Mouse (Mus musculus): ENCODE results near the gene Stap1. TPM values are rescaled to one million over a fixed set of nuclear protein-coding genes. Genes with fewer than 3 reads are reported as not detected.

Stap1 gene
- 0.31 and 0.57 TPM in 2 replicates for polyA plus RNA-seq (2015; fragmentation: Nextera tagmentation; extraction: Ambion mirVana)

GRCm38 (mm10) chr5:86071538-86071937 is at the start of gene Stap1:
TSS of gene Stap1 (plus strand) at chr5:86071746.
- Histone ChIP-seq H3K27ac (replicated peaks) (no peak within 1 kb of the TSS), H3K4me1 (replicated peaks) (no peaks in the 10 kb centered on the region)

GRCm38 (mm10) chr5:86029820-86030219 is 41.7 kb upstream of the Stap1 start:
- Histone ChIP-seq H3K4me2 (no peak overlapping the region), H3K4me3 (no peak overlapping the region), H3K4me1 (replicated peaks) (no peaks in the 10 kb centered on the region), H3K9ac (no peak overlapping the region), H3K9me3 (no peaks in the 10 kb centered on the region), H3K36me3 (peaks cover 37% of the 10 kb centered on the region), H3K27me3 (no peaks in the 10 kb centered on the region), H3K27ac (replicated peaks) (no peak overlapping the region)
- no peak for ATAC-seq (ENCODE audit: low FRiP score, low read depth)
- 82% methylated on average over 2 of the region's 2 CpGs for WGBS

More at GRCm38 (mm10) chr5:86071538-86071937, at the start of gene Stap1:
- H3K4me3 ChIP-seq = no peak within 1 kb of the TSS
- no peak for ATAC-seq (ENCODE audit: low FRiP score, low read depth)
- WGBS = 86% methylated on average over 7 of the region's 7 CpGs
- H3K27me3 ChIP-seq = no peaks in the 10 kb centered on the region
- no peak within 1 kb of the TSS for H3K4me2 ChIP-seq
- H3K9me3 ChIP-seq = no peaks in the 10 kb centered on the region
- H3K9ac ChIP-seq = no peak within 1 kb of the TSS
- no peaks in the 10 kb centered on the region for H3K36me3 ChIP-seq

GRCm38 (mm10) chr5:86063501-86063900 is 8.0 kb upstream of the Stap1 start:
- no peaks in the 10 kb centered on the region for H3K36me3 ChIP-seq
- WGBS = 100% methylated on average over 1 of the region's 1 CpGs
- no peak for ATAC-seq (ENCODE audit: low FRiP score, low read depth)

GRCm38 (mm10) chr5:86065101-86065875 is 6.3 kb upstream of the Stap1 start, which contains the start of gene Cenpc1:
TSS of gene Cenpc1 (minus strand) at chr5:86065583.
- WGBS = under 1% methylated on average over 57 of the region's 60 CpGs
- Histone ChIP-seq H3K9me3 (no peaks in the 10 kb centered on the region), H3K36me3 (no peaks in the 10 kb centered on the region), H3K9ac (peak within 1 kb of the TSS; percentile 73), H3K27me3 (no peaks in the 10 kb centered on the region), H3K4me1 (replicated peaks) (peaks cover 20% of the 10 kb centered on the region), H3K27ac (replicated peaks) (peak within 1 kb of the TSS; percentile 86), H3K4me2 (peak within 1 kb of the TSS; percentile 66), H3K4me3 (peak within 1 kb of the TSS; percentile 71)
- ATAC-seq (ENCODE audit: low FRiP score, low read depth) = peak; percentile 96

More at GRCm38 (mm10) chr5:86063501-86063900, 8.0 kb upstream of the Stap1 start:
- Histone ChIP-seq H3K27me3 (no peaks in the 10 kb centered on the region), H3K9ac (no peak overlapping the region), H3K27ac (replicated peaks) (no peak overlapping the region), H3K4me3 (peak overlapping the region; percentile 71; the same call in 1 of the 2 replicates), H3K9me3 (no peaks in the 10 kb centered on the region), H3K4me2 (peak overlapping the region; percentile 66), H3K4me1 (replicated peaks) (peaks cover 20% of the 10 kb centered on the region)

GRCm38 (mm10) chr5:86065876-86066550 is 5.5 kb upstream of the Stap1 start:
- peaks cover 20% of the 10 kb centered on the region for H3K4me1 ChIP-seq (replicated peaks)
- under 1% methylated on average over 17 of the region's 17 CpGs for WGBS
- peak; percentile 32 for ATAC-seq (ENCODE audit: low FRiP score, low read depth)

GRCm38 (mm10) chr5:86066551-86066929 is 5.0 kb upstream of the Stap1 start:
- H3K4me3 ChIP-seq = peak overlapping the region; percentile 71
- peak overlapping the region; percentile 9; the same call in 1 of the 2 replicates for H3K9ac ChIP-seq
- H3K27ac ChIP-seq (replicated peaks) = peak overlapping the region; percentile 62
- no peaks in the 10 kb centered on the region for H3K27me3 ChIP-seq
- H3K36me3 ChIP-seq = no peaks in the 10 kb centered on the region
- peaks cover 20% of the 10 kb centered on the region for H3K4me1 ChIP-seq (replicated peaks)
- peak overlapping the region; percentile 66 for H3K4me2 ChIP-seq
- 2% methylated on average over 17 of the region's 17 CpGs for WGBS
- ATAC-seq (ENCODE audit: low FRiP score, low read depth) = peak; percentile 27; the same call in 1 of the 2 replicates
- no peaks in the 10 kb centered on the region for H3K9me3 ChIP-seq

More at GRCm38 (mm10) chr5:86065876-86066550, 5.5 kb upstream of the Stap1 start:
- H3K27ac ChIP-seq (replicated peaks) = peak overlapping the region; percentile 62
- no peaks in the 10 kb centered on the region for H3K27me3 ChIP-seq
- no peaks in the 10 kb centered on the region for H3K36me3 ChIP-seq
- no peaks in the 10 kb centered on the region for H3K9me3 ChIP-seq
- peak overlapping the region; percentile 9 for H3K9ac ChIP-seq
- peak overlapping the region; percentile 66 for H3K4me2 ChIP-seq
- peak overlapping the region; percentile 71 for H3K4me3 ChIP-seq

- Histone ChIP-seq H3K27ac (replicated peaks) (no peak overlapping the region), H3K4me2 (no peak overlapping the region), H3K4me3 (no peak overlapping the region), H3K27me3 (no peaks in the 10 kb centered on the region), H3K9me3 (no peaks in the 10 kb centered on the region), H3K36me3 (no peaks in the 10 kb centered on the region), H3K4me1 (replicated peaks) (peaks cover 17% of the 10 kb centered on the region), H3K9ac (no peak overlapping the region)
- ATAC-seq (ENCODE audit: low FRiP score, low read depth) = no peak
- WGBS = 90% methylated on average over 3 of the region's 3 CpGs
These were observed 3.1 kb upstream of the Stap1 start for GRCm38 (mm10) chr5:86068451-86068850.

- WGBS = 81% methylated on average over 6 of the region's 6 CpGs
- Histone ChIP-seq H3K27me3 (no peaks in the 10 kb centered on the region), H3K4me1 (replicated peaks) (peaks cover 10% of the 10 kb centered on the region), H3K9me3 (no peaks in the 10 kb centered on the region), H3K4me3 (no peak overlapping the region), H3K36me3 (no peaks in the 10 kb centered on the region), H3K4me2 (no peak overlapping the region), H3K27ac (replicated peaks) (no peak overlapping the region), H3K9ac (no peak overlapping the region)
- ATAC-seq (ENCODE audit: low FRiP score, low read depth) = no peak
These were observed 2.4 kb upstream of the Stap1 start for GRCm38 (mm10) chr5:86069121-86069520.

GRCm38 (mm10) chr5:86072756-86073386 is 1.3 kb downstream of the Stap1 start:
- ATAC-seq (ENCODE audit: low FRiP score, low read depth) = no peak
- Histone ChIP-seq H3K27ac (replicated peaks) (no peak overlapping the region), H3K27me3 (no peaks in the 10 kb centered on the region), H3K36me3 (no peaks in the 10 kb centered on the region), H3K4me2 (no peak overlapping the region), H3K9me3 (no peaks in the 10 kb centered on the region), H3K4me3 (no peak overlapping the region), H3K4me1 (replicated peaks) (no peaks in the 10 kb centered on the region), H3K9ac (no peak overlapping the region)
- 86% methylated on average over 4 of the region's 4 CpGs for WGBS

GRCm38 (mm10) chr5:86078720-86079334 is 7.3 kb downstream of the Stap1 start:
- Histone ChIP-seq H3K4me3 (no peak overlapping the region), H3K4me2 (no peak overlapping the region), H3K27me3 (no peaks in the 10 kb centered on the region), H3K27ac (replicated peaks) (no peak overlapping the region), H3K36me3 (no peaks in the 10 kb centered on the region), H3K4me1 (replicated peaks) (no peaks in the 10 kb centered on the region), H3K9ac (no peak overlapping the region), H3K9me3 (no peaks in the 10 kb centered on the region)
- WGBS = 87% methylated on average over 3 of the region's 3 CpGs
- ATAC-seq (ENCODE audit: low FRiP score, low read depth) = no peak

- Histone ChIP-seq H3K4me3 (no peak overlapping the region), H3K27ac (replicated peaks) (no peak overlapping the region), H3K27me3 (no peaks in the 10 kb centered on the region), H3K36me3 (no peaks in the 10 kb centered on the region), H3K9ac (no peak overlapping the region), H3K9me3 (no peaks in the 10 kb centered on the region), H3K4me2 (no peak overlapping the region), H3K4me1 (replicated peaks) (no peaks in the 10 kb centered on the region)
- ATAC-seq (ENCODE audit: low FRiP score, low read depth) = no peak
- WGBS = 85% methylated on average over 6 of the region's 6 CpGs
These were observed 12.4 kb downstream of the Stap1 start for GRCm38 (mm10) chr5:86083987-86084386.
